Mouse (Mus musculus) heart, postnatal 0 days (tissue): Measurements from ENCODE around the gene Cnksr3. TPM values are rescaled to one million over a fixed set of nuclear protein-coding genes. Genes with fewer than 3 reads are reported as not detected.

ENCODE experiments used
- ATAC-seq: fragments of 200-750 bp; cut with Nextera tagmentation; 2 replicates; pipeline ENCODE4 v1.8.0; 2017; ENCODE audit warnings: low read depth, moderate number of reproducible peaks, moderate library complexity; ENCODE audit not compliant: insufficient read depth
- DNase-seq: peaks from one replicate; pipeline ENCODE4 v3.0.0-alpha.2; 2016; ENCODE audit warnings: low spot score
- H3K27ac ChIP-seq: fragments of 300-500 bp; sonication (generic); 2 replicates; pipeline ENCODE4 v1.5.1; 2014; ENCODE audit warnings: low read depth, mild to moderate bottlenecking
- H3K27me3 ChIP-seq: fragments of 300-500 bp; sonication (generic); 2 replicates; pipeline ENCODE4 v1.6.1; 2014; ENCODE audit warnings: low read length, mixed read lengths; ENCODE audit not compliant: control insufficient read depth, insufficient read depth
- H3K36me3 ChIP-seq: fragments of 300-500 bp; sonication (generic); replicated peaks from 2 replicates; pipeline ENCODE4 v1.6.1; 2014; ENCODE audit warnings: low read length, mixed read lengths; ENCODE audit not compliant: control insufficient read depth, insufficient read depth
- H3K4me1 ChIP-seq: fragments of 300-500 bp; sonication (generic); 2 replicates; pipeline ENCODE4 v1.6.1; 2014; ENCODE audit warnings: antibody characterized with exemption; ENCODE audit not compliant: control insufficient read depth, insufficient read depth
- H3K4me2 ChIP-seq: fragments of 300-500 bp; sonication (generic); 2 replicates; pipeline ENCODE4 v1.6.1; 2014; ENCODE audit warnings: low read depth, mild to moderate bottlenecking, low read length, moderate library complexity
- H3K4me3 ChIP-seq: fragments of 300-500 bp; sonication (generic); 2 replicates; pipeline ENCODE4 v1.5.1; 2014; ENCODE audit warnings: low read depth, low read length
- H3K9ac ChIP-seq: fragments of 300-500 bp; sonication (generic); replicated peaks from 2 replicates; pipeline ENCODE4 v1.6.1; 2014; ENCODE audit warnings: low read depth, low read length, mixed read lengths
- H3K9me3 ChIP-seq: fragments of 300-500 bp; sonication (generic); replicated peaks from 2 replicates; pipeline ENCODE4 v1.6.1; 2016; ENCODE audit warnings: low read length; ENCODE audit not compliant: control insufficient read depth
- CTCF ChIP-seq: IDR thresholded peaks from 2 replicates; pipeline ENCODE4 v1.5.1; 2016; ENCODE audit warnings: antibody characterized with exemption, control low read depth, low read depth
- EP300 ChIP-seq: IDR thresholded peaks from 2 replicates; pipeline ENCODE4 v1.6.1; 2016; ENCODE audit warnings: antibody characterized with exemption, low read depth
- WGBS: fragments of 180-500 bp; shearing (Covaris S2); extraction: QIAGEN DNeasy Blood & Tissue Kit; methylation state at CpG from one replicate; pipeline ENCODE4 v1.1.7; 2014; 5-methylcytosine and 5-hydroxymethylcytosine counted together
- polyA plus RNA-seq: library from polyadenylated mRNA; unstranded; fragments of >200 nt; fragmentation: Nextera tagmentation; extraction: Ambion mirVana; gene quantifications from 2 replicates; pipeline ENCODE4 v1.2.1, GENCODE M21; 2015
- total RNA-seq: library from RNA; depleted of rRNA; stranded (reverse); fragments of >200 nt; gene quantifications from 2 replicates; pipeline ENCODE4 v1.2.3, GENCODE M21; 2014; ENCODE audit warnings: low replicate concordance

The Cnksr3 gene
- total and polyA plus RNA-seq, 2 experiments from 2014 or later, result 8.1 to 16.6 TPM

DNA sequence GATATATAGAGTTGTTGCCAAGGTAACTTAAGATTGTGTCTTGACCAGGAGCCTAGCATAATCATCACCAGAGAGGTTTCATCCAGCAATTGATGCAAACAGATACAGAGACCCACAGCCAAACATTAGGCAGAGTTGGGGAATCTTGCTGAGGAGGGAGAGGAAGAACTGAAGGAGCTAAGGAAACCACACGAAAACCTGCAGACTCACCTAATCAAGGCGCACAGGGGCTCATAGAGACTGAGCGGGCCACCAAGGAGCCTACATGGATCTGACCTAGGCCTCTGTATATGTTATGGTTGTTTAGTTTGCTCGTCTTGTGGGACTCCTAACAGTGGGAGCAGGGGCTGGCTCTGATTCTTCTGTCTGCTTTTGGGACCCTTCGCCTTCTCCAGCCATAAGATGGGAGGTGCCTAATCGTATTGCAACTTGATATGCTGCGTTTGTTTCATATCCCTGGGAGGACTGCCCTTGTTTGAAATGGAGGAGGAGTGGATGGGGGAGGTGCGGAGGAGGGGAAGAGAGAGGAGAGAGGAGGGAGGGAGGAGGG lies 135.3 kb downstream of the Cnksr3 start:
- Histone ChIP-seq H3K9me3 (no peaks in the 10 kb centered on the region), H3K4me2 (no peak overlapping the region)
- WGBS, result 49% methylated on average over 7 of the region's 8 CpGs

DNA sequence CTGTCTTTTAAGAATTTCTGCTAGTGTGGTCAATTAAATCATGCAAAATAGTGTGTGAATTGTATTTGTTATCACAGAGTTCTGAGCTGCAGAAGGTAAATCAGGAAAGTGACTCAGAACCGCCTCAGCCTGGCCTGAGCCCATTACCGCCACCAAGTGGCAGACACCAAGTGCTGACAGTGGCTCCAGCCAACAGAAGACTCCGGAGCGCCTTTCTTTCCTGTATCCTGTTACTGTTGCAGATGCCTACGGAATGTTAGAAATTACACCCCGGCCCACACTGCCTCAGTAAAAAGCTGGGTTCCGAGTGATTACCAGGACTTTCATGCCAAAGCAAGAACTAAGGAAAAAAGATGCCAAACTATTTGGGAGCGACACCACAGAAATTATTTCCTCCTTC lies 135.8 kb downstream of the Cnksr3 start:
- H3K4me3 ChIP-seq, result no peak overlapping the region

More for the DNA sequence above, 135.3 kb downstream of the Cnksr3 start:
- H3K9ac ChIP-seq, result no peak overlapping the region
- no peak for DNase-seq
- H3K27me3 ChIP-seq, result no peaks in the 10 kb centered on the region
- no peaks in the 10 kb centered on the region for H3K4me1 ChIP-seq
- TF ChIP-seq CTCF (no peak), EP300 (no peak)
- no peak overlapping the region for H3K4me3 ChIP-seq
- H3K36me3 ChIP-seq, result no peaks in the 10 kb centered on the region
- no peak for ATAC-seq
- no peak overlapping the region for H3K27ac ChIP-seq

DNA sequence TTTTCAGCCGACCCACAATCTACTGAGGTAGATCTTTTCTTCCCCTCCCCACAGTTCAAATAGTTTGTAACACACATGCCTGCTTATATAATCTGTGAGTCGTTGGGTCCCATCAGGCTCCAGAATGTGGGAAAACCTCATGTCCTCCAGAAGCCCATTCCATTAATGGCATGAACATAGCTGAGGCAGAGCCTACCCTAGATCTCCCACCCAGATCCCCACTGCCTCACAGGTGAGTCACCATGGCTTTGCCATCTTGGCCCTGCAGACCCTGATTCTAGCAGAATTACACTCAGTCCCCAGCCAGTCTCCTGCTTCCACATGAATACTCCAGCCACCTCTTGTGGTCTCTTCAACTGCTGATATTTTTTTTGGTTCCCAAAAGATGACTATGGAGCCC lies 136.4 kb downstream of the Cnksr3 start:
- WGBS, result 79% methylated on average over 2 of the region's 2 CpGs
- no peaks in the 10 kb centered on the region for H3K27me3 ChIP-seq
- no peak overlapping the region for H3K9ac ChIP-seq
- no peaks in the 10 kb centered on the region for H3K4me1 ChIP-seq
- DNase-seq, result no peak
- no peak overlapping the region for H3K4me3 ChIP-seq
- H3K27ac ChIP-seq, result no peak overlapping the region
- no peak overlapping the region for H3K4me2 ChIP-seq
- TF ChIP-seq EP300, result no peak
- TF ChIP-seq CTCF, result no peak
- no peak for ATAC-seq
- H3K36me3 ChIP-seq, result no peaks in the 10 kb centered on the region
- H3K9me3 ChIP-seq, result no peaks in the 10 kb centered on the region

More for the DNA sequence above, 135.8 kb downstream of the Cnksr3 start:
- Histone ChIP-seq H3K9me3 (no peaks in the 10 kb centered on the region), H3K4me1 (no peaks in the 10 kb centered on the region), H3K27ac (no peak overlapping the region), H3K27me3 (no peaks in the 10 kb centered on the region), H3K36me3 (no peaks in the 10 kb centered on the region), H3K9ac (no peak overlapping the region), H3K4me2 (peak overlapping the region; percentile 36; the same call in 1 of the 2 replicates)
- DNase-seq, result peak; percentile 82
- WGBS, result 10% methylated on average over 8 of the region's 8 CpGs
- ATAC-seq, result peak; percentile 83; the same call in 1 of the 2 replicates
- peak; percentile 85 for TF ChIP-seq CTCF
- no peak for TF ChIP-seq EP300

DNA sequence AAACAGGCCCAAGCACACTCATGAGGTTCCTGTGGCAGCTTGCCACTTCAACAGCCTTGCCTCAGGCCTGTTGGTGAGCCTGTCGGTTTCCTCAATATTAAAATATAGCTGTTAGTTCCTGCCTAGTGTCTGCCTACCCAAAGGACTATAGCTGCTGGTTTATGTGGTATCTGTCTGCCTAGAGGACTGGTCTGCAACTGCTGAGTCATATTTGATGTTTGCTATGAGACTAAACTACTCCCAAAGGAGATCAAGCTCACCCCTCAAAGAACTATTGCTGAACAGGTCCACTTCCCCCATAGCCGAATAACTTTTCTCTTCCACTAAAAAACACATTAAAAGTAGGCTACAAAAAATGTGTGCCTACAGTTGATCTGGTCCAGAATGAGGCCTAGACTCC lies 137.8 kb downstream of the Cnksr3 start:
- no peak overlapping the region for H3K27ac ChIP-seq
- WGBS, result 85% methylated on average over 2 of the region's 2 CpGs
- H3K4me3 ChIP-seq, result no peak overlapping the region
- no peaks in the 10 kb centered on the region for H3K27me3 ChIP-seq
- H3K4me2 ChIP-seq, result no peak overlapping the region
- no peak overlapping the region for H3K9ac ChIP-seq
- DNase-seq (no peak), ATAC-seq (no peak)
- no peaks in the 10 kb centered on the region for H3K36me3 ChIP-seq
- TF ChIP-seq EP300, result no peak
- TF ChIP-seq CTCF, result no peak
- H3K4me1 ChIP-seq, result no peaks in the 10 kb centered on the region
- no peaks in the 10 kb centered on the region for H3K9me3 ChIP-seq

DNA sequence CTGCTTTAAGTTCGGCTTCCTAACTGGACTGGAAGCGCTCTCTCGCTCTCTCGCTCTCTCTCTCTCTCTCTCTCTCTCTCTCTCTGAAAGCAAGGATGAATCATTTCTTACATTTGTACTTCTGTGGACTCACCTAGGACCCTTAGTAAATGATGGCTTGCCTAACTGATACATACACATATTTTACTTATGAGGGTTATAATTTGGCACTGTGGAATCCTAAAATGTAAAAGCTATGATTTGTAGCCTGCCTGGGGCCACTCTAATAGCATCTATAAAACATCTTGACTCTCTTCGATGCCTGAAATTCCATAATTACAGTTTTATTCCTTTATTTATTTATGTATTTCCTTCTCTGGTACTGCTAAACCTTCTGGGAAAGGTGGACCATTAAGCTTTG lies 141.1 kb downstream of the Cnksr3 start:
- no peaks in the 10 kb centered on the region for H3K27me3 ChIP-seq
- DNase-seq (no peak), ATAC-seq (no peak)
- H3K27ac ChIP-seq, result no peak overlapping the region
- no peaks in the 10 kb centered on the region for H3K36me3 ChIP-seq
- no peak overlapping the region for H3K4me3 ChIP-seq
- TF ChIP-seq CTCF (no peak), EP300 (no peak)
- no peak overlapping the region for H3K9ac ChIP-seq
- no peaks in the 10 kb centered on the region for H3K4me1 ChIP-seq
- no peak overlapping the region for H3K4me2 ChIP-seq
- no peaks in the 10 kb centered on the region for H3K9me3 ChIP-seq
- WGBS, result 80% methylated on average over 5 of the region's 5 CpGs
